Mouse (Mus musculus): ENCODE measurements around the gene Maged1.
"Not testable (repeated sequence)": the region's sequence is repeated elsewhere in the genome, so short reads cannot be mapped to it uniquely, and the experiment has no call there.

The Maged1 gene

DNA sequence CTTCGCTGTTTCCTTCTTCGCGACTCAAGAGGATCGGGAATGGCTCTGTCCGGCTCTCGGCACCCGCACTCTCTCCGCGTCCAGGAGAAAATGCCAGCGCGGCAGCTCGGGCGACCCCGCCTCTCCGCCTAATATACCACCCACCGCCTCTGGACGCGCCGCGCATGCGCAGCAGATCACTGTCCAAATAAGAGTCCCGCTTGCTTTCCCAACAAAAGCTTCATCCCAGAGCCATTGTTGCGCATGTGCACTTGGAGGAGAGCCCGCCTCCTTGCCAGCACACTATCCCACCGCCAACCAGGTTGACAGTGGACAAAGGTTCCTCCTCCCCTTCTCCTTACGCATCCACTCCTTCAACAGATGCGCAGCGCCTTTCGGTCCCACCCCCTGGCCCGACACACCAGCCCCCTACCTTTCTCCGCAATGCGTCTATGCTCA is at the start of gene Maged1:
TSS of gene Maged1 (minus strand) at position 226 of the 438 bp plus-strand sequence.
- DNase-seq (ENCODE audit: low spot score): peak; percentile 36

GRCm38 (mm10) chrX:94580251-94580650 is 38.3 kb upstream of the Maged1 start:
- DNase-seq (ENCODE audit: low spot score): no peak

DNA sequence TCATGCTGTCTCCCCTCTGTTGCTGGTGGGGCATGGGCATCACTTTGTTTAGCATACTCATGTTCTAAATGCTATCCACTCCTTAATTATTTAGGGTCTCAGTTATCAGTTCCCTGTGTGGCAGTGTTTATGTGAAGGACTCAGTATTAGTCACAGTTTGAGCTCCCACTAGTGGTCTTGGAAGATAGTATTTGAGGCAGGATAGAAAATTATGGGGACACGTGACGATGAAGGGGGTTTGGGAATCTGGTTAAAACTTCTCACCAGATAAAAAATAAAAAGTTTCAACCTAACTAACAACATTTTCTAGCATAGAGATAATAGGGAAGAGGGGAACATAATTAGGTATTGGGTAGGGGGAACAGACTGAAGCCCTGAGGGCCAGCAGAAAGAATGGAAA is 22.8 kb upstream of the Maged1 start:
- no peak for DNase-seq (ENCODE audit: low spot score)

- DNase-seq (ENCODE audit: low spot score): no peak
Measured at GRCm38 (mm10) chrX:94562392-94562791, 20.4 kb upstream of the Maged1 start.

GRCm38 (mm10) chrX:94548227-94548626 is 6.3 kb upstream of the Maged1 start:
- no peak for DNase-seq (ENCODE audit: low spot score)

DNA sequence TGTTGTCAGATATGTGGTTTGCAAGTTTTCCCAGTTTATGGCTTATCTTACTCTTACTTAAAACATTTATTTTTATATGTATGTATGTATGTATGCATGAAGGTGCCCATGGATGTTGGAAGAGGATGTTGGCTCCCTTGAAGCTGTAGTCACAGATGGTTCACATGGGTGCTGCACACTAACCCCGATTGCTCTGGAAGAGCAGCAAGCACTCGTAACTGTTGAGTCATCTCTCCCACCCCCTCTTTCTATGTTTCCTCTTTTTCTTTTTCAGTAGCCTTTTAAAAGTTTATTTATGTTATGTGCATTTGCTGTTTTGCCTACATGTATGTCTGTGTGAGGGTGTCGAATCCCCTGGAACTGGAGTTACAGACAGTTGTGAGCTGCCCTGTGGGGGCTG is 4.0 kb upstream of the Maged1 start:
- DNase-seq (ENCODE audit: low spot score): no peak

- DNase-seq (ENCODE audit: low spot score): no peak
Measured at GRCm38 (mm10) chrX:94544923-94545322, 3.0 kb upstream of the Maged1 start.

GRCm38 (mm10) chrX:94542536-94542935 is 593 bp upstream of the Maged1 start:
- DNase-seq (ENCODE audit: low spot score): no peak

GRCm38 (mm10) chrX:94541206-94541605 is 737 bp downstream of the Maged1 start:
- DNase-seq (ENCODE audit: low spot score): no peak

- no peak for DNase-seq (ENCODE audit: low spot score)
Measured at GRCm38 (mm10) chrX:94540341-94541201, 1.4 kb downstream of the Maged1 start.

DNA sequence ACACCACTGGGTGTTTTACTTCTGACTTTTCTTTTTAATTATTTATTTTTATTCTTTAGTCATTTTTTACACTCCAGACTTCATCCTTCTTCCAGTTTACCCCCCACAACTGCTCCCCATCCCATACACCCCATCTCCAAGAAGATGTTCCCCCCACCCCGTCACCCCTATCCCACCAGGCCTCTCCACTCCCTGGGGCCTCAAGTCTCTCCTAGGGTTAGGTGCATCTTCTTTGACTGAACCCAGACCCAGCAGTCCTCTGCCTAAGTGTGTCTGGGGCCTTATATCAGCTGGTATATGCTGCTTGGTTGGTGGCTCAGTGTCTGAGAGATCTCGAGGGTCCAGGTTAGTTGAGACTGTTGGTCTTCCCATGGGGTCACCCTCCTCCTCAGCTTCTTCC is 7.6 kb downstream of the Maged1 start:
- no peak for DNase-seq (ENCODE audit: low spot score)

DNA sequence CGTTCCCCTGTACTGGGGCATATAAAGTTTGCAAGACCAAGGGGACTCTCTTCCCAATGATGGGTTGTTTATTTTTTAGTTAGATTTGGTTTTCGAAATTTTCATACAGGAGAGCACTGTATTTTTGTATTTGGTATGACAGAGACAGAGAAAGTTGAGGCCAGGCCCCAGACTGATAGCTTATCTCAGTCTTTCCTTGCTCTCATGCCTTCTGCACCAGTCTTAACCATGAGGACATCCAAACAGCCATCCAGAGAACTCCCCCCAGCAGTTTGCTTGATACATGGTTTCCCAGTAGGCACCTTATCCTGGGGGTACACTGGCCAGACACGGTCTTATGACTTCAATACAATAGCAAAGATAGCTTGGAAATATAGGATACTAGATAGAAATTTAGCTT is 11.6 kb downstream of the Maged1 start:
- DNase-seq (ENCODE audit: low spot score): peak; percentile 34

GRCm38 (mm10) chrX:94522166-94522565 is 19.8 kb downstream of the Maged1 start:
- DNase-seq (ENCODE audit: low spot score): no peak

DNA sequence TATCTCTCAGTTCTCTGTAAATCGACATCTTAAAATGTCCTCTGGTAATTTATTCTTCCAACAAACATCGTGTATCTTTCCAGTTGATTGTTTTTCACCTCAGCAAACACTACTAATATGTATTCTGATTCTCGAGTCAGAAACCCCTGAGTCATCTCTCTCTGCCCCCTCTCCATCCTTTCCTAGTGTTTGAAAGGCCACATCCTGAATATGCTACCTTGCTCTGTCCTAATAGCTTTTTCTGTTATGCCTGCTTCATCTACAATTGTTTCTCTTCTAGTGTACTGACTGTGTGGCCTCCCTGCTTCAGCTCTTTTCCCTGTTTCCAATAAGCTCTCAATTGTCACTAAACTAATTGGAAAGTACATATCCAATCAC is 33.5 kb downstream of the Maged1 start:
- DNase-seq (ENCODE audit: low spot score): no peak

DNA sequence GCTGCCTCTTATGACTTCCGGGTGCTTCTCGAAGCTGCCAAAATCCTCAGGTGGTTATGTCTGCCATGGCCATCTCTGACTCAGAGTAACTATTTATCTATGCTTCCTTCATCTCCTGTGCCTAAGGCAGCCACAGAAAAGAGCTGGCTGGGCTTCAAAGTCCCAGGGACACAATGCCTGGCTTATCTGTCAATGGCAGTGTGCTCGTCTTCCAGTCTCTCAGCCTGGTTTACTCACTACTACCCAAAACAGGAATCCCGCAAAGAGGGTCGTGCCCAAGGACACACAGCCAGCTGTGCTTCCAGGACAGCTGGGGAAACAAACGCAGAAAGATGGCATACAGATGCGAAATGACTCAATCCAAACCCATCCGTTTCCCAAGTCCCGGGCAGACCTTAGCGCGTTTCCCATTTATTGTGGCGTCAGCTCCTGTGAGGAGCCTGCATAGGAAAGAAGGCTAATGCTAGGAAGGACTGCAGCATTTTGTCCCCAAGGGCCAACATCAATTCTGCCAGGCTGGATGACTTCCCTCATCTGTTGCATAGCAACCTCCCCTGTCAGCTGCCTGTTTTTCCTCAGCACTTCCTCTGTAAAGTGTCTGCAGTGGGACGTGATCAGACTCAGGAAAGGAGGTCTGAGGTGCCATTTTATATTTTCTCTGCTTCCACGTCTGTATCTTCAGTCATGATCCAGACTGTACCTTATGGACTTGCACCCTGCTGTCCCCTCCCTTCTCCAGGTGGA is 34.1 kb downstream of the Maged1 start:
- DNase-seq (ENCODE audit: low spot score): not testable (repeated sequence)

DNA sequence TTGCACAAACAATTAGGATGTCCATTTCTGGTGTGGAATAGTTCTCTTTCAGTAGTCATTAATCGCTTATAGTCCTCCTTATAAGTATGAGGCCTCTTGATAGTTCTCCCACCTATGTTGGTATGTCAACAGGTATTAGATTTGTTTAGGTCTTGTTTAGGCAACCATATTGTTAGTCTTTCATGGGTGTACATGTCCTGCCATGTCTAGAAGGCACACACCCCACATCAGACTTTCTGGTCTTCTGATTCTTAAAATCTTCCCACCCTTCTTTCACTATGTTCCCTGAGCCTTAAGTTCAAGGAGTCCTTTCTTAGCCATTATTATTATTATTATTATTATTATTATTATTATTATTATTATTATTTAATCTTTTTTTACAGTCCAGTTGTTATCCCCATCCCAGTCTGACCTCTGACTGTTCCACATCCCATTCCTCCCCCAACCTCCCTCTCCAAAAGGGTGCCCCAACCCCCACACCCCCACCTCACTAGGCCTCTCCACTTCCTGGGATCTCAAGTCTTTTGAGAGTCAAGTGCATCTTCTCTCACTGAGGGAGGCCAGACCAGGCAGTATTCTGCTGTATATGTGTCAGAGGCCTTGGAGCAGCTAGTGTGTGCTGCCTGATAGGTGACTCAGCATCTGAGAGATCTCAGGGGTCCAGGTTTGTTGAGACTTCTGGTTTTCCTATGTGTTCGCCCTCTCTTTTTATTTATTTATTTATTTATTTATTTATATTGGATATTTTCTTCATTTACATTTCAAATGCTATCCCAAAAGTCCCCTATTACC is 55.7 kb downstream of the Maged1 start:
- peak; percentile 80 for DNase-seq (ENCODE audit: low spot score)

Measured in c-Kit-positive CD71-positive TER-119-positive erythroid progenitor cells, embryonic 14.5 days (primary cell).